Mouse (Mus musculus): ENCODE results near the gene Chmp4b.
A peak's percentile ranks its signal among the peaks of the same experiment; 100 is the strongest.

The Chmp4b gene

DNA sequence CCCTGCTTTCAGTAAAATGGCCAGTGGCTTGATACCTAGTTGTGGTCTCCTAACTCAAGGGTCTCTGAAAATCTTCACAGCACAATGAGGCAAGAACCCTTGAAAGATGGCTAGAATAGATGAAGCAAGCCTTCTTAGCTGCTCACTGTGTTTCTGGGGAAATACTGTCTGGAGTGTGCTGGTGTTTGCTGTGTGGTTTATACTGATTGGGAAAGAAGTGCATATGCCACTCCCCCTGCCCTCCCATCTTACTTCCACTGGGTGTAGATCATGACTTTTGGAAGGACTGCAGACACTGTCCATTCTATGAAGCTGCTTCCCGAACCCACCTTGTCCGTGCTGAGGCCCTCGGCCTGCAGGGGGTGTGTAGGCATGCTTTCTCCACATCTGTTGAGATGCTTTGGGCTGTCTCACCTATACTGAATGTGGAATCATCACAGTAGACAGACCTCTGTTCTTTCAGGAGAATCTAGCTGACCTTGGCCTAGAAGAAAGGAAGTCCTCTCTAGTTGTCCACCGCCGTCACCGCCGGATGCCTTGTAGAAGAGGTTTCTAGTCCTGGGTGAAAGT lies 33.5 kb downstream of the Chmp4b start:
- DNase-seq: no peak

DNA sequence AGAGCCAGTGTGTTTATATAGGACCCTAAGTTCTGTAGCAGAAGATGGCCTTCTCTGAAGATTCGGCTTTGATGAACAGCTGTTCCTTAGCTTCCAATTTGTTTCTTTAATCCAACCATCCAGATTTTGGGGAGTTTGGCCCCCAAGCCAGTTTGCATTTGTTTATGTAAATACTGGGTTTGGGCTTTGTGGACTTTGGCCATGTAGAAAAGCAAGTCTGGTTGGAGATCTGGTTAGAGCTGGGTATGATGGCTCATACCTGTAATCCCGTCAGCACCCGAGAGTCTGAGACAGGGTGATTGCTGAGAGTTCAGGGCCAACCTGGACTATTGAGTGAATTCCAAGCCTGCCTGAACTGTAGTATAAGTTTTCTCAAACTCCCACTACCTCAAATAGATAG lies 34.3 kb downstream of the Chmp4b start:
- DNase-seq: no peak

DNA sequence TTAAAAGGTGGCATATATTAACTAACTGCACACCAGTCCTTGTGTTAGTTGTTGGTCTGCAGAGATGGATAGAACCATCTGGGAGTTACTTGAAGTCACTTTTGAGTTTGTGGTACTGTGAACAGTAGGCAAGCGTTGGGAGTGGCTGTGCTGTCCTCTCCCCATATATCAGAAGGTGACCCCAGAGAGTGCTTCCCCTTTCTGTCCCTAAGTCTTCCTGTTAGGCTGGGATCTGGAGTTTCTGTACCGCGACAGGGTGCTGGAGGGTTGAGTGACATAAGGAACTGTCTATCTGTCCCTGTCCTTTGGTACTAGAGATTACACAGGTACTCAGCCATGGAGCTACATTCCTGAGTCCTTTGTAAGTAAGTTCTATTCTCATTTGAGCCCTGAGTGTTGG lies 35.3 kb downstream of the Chmp4b start:
- no peak for DNase-seq

DNA sequence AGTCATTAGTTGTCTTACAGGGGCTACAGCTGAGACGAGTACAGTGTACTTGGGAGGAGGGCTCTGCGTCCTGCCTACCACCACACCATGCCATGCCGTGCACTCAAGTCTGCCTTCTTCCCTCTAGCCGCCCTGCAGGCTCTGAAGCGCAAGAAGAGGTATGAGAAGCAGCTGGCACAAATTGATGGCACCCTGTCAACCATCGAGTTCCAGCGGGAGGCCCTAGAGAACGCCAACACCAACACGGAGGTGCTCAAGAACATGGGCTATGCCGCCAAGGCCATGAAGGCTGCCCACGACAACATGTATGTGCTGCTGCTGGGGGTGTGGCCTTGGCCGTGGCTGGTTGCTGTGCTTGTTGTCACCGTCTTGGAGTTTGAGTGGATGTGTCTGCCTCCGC lies 37.9 kb downstream of the Chmp4b start:
- DNase-seq: no peak

DNA sequence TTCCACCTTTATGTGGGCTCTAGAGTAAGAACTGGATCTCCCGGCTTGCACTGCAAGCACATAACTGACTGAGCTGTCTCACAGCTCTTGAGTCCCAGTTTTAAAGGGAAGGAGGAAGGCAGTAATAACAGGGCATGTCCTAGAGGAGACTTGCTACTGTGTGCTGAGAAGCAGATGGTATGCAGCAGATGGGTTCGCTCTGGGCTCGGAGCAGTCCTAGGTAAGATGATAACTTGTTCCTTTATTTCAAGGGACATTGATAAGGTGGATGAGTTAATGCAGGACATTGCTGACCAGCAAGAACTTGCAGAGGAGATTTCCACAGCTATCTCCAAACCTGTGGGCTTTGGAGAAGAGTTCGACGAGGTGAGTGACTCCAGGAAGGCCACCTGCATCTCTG lies 39.5 kb downstream of the Chmp4b start:
- DNase-seq: no peak

DNA sequence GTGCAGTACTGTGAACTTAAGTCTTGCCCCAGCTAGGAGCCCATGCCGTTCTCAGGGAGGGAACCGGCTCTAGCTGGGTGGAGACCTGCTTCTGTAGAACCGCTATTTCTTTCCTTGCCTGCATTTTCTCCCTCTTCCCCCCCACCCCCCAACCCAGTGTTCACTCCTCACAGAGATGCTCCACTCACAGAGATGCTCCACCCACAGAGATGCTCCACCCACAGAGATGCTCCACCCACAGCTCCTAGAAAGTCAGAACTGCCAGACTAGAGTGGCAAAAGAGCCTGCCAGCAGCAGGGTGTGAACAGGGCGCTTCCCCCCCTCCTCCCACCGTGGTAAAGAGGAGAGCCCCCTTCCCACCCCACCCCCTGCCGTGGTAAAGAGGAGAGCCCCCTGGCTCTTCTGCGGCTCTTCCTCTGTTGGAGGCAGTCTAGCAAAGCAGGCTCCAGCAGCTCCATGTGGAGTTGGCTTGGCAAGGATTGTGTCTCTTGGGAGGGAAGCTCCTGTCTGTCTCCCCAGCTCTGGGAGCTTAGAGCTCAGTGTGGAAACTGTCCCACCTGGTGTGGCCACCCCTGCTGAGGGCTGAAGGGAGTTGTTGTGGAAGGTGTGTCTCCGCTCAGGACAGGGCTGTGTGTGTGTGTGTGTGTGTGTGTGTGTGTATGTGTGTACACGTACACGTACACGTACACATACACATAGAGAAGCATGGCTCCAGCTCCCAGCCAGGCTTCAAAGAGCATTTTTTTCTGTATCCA lies 41.9 kb downstream of the Chmp4b start:
- no peak for DNase-seq

DNA sequence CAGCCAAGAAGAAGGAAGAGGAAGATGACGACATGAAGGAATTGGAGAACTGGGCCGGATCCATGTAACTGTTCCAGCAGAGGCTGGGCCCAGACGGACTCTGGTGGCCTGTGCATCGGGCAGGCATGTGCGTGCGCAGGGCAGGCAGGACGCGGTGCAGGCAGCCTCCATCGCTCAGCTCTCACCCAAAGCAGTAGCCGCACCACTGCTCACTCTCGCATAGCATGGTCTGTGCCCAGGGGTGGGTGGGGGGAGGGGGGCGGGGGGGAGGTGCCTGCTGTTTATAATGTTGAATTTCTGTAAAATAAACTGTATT lies 42.4 kb downstream of the Chmp4b start:
- DNase-seq: no peak

DNA sequence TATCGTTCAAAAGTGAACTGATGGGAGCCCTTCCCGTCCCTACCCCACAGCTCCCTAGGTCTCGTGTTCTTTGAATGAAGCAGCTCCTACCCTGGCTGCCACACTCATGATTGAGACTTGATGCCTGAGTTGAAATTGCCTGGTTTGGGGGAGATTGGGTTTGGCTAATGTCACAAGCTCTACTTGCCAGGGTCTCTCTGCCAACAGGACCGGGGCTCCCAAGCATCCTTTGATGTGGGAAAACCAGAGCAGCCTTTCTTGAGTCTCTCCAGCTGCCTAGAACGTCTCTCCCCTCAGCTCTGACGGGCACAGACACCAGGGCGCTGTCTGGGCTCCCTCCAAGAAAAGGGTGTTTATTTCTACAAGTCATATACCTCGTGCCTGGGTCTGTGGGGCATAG lies 44.2 kb downstream of the Chmp4b start:
- DNase-seq: no peak

DNA sequence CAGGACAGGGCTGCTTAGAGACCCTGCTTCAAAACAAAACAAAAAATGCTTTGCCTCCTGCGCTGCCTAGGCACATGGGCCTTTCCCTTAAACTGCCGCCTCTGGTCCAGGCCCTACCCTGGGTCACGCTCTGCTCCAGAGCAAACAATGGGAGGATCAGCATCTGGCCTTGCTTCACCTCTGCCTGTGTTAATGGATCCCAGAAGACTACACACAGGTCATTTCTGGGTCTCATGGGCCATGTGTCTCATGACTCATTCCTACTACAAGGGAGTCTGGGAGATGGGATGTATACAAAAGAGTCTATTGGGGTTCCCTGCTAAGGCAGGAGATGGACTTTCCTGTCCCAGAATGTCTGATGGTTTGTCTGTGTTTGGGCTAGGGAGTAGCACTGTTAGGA lies 45.2 kb downstream of the Chmp4b start:
- no peak for DNase-seq

DNA sequence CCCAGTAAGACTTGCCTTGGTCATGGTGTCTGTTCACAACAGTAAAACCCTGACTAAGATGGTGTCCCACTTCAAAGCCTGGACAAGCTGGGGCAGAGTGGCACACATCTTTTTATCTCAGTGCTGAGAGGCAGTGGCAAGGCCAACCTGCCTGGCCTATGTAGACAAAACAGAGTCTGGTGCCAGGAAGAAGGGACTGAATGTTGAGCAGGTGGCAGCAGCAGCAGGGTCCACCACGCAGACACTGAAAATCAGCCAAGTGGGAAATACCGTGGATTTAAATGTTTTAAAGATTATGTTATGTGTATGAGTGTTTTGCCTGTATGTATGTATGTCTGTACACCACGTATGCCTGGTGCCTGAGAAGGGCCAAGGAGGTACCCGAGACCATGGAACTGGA lies 47.9 kb downstream of the Chmp4b start:
- no peak for DNase-seq

DNA sequence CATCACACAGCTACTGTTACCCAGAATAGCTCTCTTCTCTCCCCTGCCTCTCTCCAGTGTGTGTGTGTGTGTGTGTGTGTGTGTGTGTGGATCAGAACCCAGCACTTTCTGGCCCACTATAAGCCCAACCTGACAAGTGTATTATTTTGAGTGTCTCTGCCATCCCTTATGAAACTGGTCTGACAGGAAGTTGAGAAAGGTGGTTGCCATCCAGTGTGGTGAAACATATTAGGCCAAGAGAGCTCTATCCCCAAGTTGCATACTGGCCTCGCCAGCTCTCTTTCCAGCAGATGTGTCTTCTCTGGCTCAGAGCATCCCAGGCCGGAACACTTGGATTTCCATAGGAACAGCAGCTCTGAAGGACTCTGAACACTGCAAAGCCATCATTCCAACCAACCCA lies 48.7 kb downstream of the Chmp4b start:
- no peak for DNase-seq

DNA sequence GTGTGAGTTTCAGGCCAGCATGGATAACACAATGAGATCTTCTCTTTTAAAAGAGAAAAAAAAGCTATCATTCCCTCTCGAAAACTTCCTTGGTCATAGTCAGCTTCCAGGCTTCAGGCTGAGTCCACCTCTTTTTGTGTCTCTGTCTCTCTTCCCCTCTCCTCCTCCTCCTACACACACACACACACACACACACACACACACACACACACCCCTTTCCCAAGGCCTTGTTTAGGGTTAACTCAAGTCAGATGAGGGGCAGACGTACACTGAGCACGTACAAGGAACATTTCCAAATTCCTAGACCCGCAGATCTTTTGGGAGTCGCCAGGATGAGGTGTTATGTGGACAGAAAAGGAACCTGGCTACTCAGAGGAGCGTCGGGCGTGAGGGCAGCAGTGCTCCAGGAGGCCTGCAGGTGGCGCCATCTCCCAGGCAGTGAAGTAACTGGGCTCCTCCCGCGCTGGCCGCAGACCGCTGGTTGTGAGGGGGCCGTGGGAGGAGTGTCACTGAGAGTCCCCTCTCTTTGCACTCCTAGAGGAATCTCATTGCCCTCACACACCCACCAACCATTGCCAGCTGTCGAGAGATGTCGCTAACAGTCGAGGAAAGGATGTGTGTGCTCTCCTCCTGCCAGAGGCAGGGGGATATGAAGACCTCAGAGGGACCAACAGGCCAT lies 51.3 kb downstream of the Chmp4b start:
- peak; percentile 62 for DNase-seq

DNA sequence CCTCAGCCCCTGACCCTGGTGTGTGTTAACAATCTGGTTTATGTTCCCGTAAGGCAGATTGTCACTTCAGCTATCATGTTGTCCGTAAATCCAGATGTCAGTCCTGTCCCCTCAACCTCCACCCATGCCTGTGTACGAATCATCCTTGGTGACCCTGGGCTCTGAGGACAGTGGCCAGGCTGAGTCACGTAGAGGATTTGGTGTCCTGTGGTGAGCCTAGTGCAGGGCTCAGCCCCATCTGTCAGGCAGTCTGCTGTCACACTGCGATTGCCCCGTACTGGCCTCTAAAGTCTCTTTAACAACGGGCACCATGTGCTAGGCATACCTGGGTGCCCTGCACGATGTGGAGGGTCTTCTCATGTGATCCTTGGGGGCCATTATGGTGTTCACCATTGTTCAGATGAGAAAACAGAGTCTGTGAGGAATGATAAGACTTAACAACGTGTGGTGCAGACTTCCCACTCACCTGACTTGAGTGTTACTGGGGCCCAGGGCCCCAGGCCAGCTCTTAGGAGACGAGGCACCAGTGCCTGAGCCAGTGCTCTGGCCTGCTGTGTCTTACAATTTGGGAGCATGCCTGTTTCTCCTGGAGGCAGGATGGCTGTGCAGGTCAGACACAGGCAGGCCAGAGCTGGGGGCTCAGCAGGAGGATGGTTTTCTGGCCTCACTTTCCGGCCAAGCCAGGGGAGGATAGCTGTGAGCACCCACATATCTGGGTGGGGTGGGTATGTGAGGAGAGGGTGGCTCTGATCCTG lies 55.2 kb downstream of the Chmp4b start:
- no peak for DNase-seq

DNA sequence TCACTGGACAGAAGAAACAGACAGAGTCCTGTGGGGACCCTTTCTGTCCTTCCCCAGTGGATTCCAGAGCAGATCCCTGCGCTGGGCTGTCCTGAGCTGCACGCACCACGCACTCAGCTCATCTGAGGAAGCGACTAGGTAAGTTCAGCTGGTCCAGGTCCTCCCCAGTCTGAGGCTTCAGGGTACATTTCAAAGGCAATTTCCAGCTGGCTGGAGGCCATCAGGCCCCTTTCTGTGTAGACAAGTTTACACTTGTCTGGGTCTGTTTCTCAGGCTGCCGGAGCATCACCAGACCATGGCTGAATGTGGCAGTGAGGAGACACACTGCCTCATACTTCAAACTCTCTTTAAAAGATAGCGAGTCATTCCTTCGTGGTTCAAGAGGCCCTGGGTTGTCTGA lies 55.8 kb downstream of the Chmp4b start:
- DNase-seq: no peak

DNA sequence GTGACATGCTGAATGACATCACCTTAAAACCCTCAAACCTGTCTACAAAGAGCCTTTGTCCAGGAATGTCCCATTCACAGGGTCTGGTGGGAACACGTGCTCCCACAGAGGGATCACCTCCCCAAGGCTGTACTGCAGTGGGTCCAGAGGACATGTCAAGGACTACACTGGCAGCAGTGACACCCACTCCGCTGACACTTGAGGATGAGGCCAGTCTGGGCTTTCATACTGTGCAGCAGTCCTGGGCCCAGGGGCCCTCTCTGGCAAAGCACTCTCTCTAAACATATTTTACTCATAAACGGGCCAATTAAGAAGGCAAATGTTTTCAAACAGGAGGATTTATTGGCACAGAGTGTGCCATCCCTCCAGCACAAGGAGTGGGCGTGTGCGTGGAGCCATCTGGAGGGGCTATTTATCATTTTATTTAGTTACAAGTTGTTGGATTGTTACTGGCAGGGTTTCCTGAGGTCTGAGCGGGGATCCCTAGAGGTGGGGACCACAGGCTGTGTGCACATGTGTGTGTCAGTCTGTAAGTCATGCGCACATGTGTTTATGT lies 56.4 kb downstream of the Chmp4b start:
- no peak for DNase-seq

DNA sequence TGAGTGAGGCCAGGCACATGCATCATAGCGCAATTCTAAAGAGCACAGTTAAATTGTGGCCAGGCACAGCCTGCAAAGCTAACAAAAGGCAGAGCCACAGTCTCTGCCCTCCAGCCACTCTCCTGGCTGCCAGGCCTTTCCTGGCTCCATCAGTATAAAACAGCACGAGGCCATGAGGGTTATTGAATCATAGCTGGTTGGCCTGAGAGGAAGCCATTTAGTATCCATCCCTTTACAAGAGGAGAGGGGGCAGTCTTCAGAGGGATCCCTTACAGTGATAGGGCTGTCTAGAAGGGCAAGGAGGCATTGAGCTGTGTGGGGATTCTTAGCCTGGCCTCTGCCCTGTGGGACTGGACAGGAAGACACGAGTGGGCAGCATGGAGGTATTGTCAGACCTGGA lies 60.2 kb downstream of the Chmp4b start:
- no peak for DNase-seq

DNA sequence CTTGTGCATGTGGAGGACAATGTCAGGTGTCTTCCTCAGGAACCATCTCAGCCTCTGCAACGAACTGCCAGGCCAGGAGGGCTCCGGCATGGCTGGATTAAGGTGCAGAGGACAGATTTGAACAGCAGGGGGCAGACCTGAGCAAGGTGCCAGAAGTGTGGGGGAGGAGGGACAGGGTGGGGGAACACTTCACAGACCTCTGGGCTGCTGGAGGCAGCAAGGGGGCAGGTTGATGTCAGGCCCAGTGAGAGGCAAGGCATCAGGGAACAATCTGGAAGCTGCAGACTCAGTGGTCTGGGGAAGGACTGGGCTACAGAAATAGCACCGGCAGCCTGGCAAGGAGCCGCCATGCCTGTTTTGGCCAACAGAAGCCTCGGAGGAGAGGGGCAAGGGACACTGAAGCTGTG lies 60.8 kb downstream of the Chmp4b start:
- peak; percentile 57 for DNase-seq

DNA sequence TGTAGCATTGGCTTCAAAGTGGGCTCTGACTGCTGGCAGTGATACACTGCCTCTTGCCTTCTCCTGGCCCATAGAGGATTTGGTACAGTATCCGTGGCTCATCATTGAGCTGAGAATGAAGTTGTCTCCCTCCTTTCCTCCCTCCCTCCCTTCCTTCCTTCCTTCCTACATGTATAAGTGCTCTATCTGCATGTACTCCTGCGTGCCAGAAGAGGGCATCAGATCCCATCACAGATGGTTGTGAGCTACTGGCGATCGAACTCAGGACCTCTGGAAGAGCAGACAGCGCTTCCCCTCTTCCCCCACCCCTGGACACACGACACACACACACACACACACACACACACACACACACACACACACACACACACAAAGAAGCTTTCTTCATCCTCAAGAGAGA lies 61.6 kb downstream of the Chmp4b start:
- no peak for DNase-seq

DNA sequence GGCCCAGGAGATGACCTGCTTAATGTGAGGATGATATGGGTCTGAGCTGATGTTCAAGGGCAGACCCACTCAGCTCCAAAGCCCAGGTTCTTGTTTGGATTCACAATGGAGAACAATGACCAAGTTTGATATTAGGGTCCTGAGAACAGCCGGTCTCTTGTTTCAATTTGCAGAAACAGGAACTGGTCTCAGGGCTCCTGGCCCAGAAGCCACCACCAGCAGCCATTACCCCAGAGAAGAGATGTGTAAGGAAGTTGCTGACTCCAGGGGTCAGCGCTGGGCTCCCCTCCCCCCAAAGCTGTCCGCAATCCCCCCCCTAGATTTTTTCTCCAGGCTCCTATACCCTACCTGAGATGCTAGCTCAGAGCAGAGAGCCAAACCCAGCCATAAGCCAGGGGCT lies 62.5 kb downstream of the Chmp4b start:
- DNase-seq: no peak

DNA sequence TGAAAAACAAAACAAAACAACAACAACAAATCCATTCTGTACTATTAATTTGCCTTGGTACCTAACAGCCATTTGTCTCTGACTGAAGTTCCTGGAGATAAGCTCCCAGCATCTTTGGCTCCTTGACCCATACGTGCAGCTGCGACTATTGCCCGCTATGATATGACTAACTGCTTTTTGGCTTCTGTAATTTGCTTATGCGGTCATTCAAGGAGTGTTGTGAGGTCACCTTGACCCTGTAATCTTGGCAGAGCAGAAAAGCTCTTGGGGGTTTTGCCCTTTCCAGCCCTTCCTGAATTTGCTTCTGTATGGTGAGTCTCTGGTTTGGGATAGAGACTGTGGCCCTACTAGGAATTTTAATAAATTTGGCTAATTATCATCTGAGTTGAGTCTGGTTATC lies 65.1 kb downstream of the Chmp4b start:
- DNase-seq: no peak

DNA sequence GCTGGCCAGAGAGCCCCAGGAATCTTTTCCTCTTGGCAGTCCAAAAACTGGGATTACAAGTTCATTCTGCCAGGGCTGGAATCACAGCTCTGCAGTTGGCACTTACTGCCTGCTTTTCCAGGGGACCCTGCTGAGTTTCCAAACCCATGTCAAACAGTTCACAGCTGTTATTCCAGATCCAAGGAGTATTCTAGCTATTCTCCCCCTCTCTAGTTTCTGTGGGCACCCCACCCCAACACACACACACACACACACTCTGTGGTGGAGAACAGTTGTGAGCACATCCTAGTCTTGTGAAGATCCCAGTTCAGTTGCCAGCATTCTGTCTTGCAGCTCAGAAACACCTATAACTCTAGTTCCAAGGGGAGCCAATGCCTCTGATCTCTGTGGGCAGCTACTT lies 65.6 kb downstream of the Chmp4b start:
- DNase-seq: no peak

DNA sequence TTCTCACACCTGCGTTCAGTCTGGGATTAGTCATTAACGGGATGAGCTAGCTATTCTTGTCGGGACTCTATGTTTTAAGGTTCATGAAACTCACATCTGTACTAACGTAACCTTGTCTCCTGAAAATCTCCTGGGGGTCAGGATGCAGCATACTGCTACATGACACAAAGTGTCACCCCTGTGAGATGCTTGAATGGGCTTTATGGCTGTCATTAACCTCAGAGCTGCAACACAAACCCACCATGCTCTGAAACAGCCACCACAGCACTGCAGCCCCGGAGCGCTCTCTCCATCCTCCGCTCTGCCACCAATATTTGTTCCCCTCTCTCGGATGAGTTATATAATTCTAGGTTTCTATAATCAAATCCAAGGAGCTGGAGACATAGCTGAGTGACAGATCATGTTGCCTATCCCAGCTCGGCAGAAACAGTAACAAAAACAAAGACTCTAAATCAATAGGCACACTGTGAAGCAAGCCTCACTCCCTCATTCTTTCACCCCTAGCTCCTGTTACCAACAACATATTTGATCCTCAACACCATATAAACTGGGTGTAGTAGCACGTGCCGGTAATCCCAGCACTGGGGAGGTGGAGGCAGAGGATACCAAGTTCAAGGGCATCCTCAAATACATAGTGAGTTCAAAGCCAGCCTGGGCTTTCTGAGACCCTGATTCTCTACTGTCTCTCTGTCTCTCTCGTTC lies 67.5 kb downstream of the Chmp4b start:
- DNase-seq: no peak

DNA sequence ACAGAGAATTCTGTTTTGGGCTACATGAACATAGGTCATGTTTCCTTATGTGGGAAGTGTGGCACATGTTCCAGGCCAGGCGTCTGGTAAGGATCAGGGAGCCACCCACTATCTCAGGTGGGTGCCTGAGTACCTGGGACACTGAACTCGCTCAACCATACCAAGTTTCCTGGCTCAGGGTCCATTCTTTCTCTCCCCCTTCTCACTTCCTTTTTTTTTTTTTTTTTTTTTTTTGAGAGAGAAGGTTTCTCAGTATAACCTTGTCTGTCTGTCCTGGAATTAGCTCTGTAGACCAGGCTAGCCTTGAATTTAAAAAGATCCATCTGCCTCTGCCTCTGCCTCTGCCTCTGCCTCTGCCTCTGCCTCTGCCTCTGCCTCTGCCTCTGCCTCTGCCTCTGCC lies 68.8 kb downstream of the Chmp4b start:
- DNase-seq: no peak

All from kidney, adult 18-20 months (tissue).